Mouse (Mus musculus): ENCODE results near the gene Tnnt1. TPM values are rescaled to one million over a fixed set of nuclear protein-coding genes. Genes with fewer than 3 reads are reported as not detected.

Gene Tnnt1
- polyA plus RNA-seq, 1 experiment from 2014 or later: 18.6 TPM

GRCm38 (mm10) chr7:4513236-4513635 lies 2.9 kb downstream of the Tnnt1 start:
- no peaks in the 10 kb centered on the region for H3K27me3 ChIP-seq (replicated peaks; ENCODE audit: control insufficient read depth, insufficient read depth, low read length)

GRCm38 (mm10) chr7:4511489-4512224 lies 4.5 kb downstream of the Tnnt1 start:
- Histone ChIP-seq H3K9ac (ENCODE audit: low read length) (no peak overlapping the region), H3K27ac (ENCODE audit: low read depth) (no peak overlapping the region), H3K4me1 (replicated peaks; ENCODE audit: control insufficient read depth, insufficient read depth, low read length) (peaks cover 24% of the 10 kb centered on the region), H3K4me2 (ENCODE audit: low read length) (no peak overlapping the region), H3K27me3 (replicated peaks; ENCODE audit: control insufficient read depth, insufficient read depth, low read length) (no peaks in the 10 kb centered on the region), H3K4me3 (ENCODE audit: low read depth, low read length) (no peak overlapping the region), H3K36me3 (ENCODE audit: control insufficient read depth, insufficient read depth, low read length) (no peaks in the 10 kb centered on the region), H3K9me3 (ENCODE audit: control insufficient read depth, low read length) (no peaks in the 10 kb centered on the region)
- DNase-seq (ENCODE audit: low spot score) (no peak), ATAC-seq (replicated peaks; ENCODE audit: low FRiP score, low TSS enrichment, low read depth) (no peak)
- WGBS: 75% methylated on average over 8 of the region's 8 CpGs

More at GRCm38 (mm10) chr7:4513236-4513635, 2.9 kb downstream of the Tnnt1 start:
- Histone ChIP-seq H3K9ac (ENCODE audit: low read length) (no peak overlapping the region), H3K4me3 (ENCODE audit: low read depth, low read length) (no peak overlapping the region), H3K27ac (ENCODE audit: low read depth) (no peak overlapping the region; the same call in 1 of the 2 replicates), H3K36me3 (ENCODE audit: control insufficient read depth, insufficient read depth, low read length) (no peaks in the 10 kb centered on the region), H3K4me2 (ENCODE audit: low read length) (peak overlapping the region; percentile 11; the same call in 1 of the 2 replicates), H3K9me3 (ENCODE audit: control insufficient read depth, low read length) (no peaks in the 10 kb centered on the region), H3K4me1 (replicated peaks; ENCODE audit: control insufficient read depth, insufficient read depth, low read length) (peaks cover 26% of the 10 kb centered on the region)
- DNase-seq (ENCODE audit: low spot score) (no peak), ATAC-seq (replicated peaks; ENCODE audit: low FRiP score, low TSS enrichment, low read depth) (no peak)
- WGBS: 31% methylated on average over 13 of the region's 13 CpGs

GRCm38 (mm10) chr7:4509863-4510608 lies 6.1 kb downstream of the Tnnt1 start:
- H3K4me3 ChIP-seq (ENCODE audit: low read depth, low read length): no peak overlapping the region
- H3K36me3 ChIP-seq (ENCODE audit: control insufficient read depth, insufficient read depth, low read length): no peaks in the 10 kb centered on the region
- H3K9me3 ChIP-seq (ENCODE audit: control insufficient read depth, low read length): no peaks in the 10 kb centered on the region
- ATAC-seq (replicated peaks; ENCODE audit: low FRiP score, low TSS enrichment, low read depth): peak; percentile 53
- DNase-seq (ENCODE audit: low spot score): peak; percentile 84
- H3K27ac ChIP-seq (ENCODE audit: low read depth): no peak overlapping the region
- H3K9ac ChIP-seq (ENCODE audit: low read length): no peak overlapping the region
- H3K27me3 ChIP-seq (replicated peaks; ENCODE audit: control insufficient read depth, insufficient read depth, low read length): no peaks in the 10 kb centered on the region
- H3K4me1 ChIP-seq (replicated peaks; ENCODE audit: control insufficient read depth, insufficient read depth, low read length): peaks cover 13% of the 10 kb centered on the region; the same call in 1 of the 2 replicates
- 20% methylated on average over 24 of the region's 24 CpGs for WGBS
- peak overlapping the region; percentile 28 for H3K4me2 ChIP-seq (ENCODE audit: low read length)

GRCm38 (mm10) chr7:4508739-4509116 lies 7.5 kb downstream of the Tnnt1 start:
- Histone ChIP-seq H3K36me3 (ENCODE audit: control insufficient read depth, insufficient read depth, low read length) (no peaks in the 10 kb centered on the region), H3K4me3 (ENCODE audit: low read depth, low read length) (no peak overlapping the region), H3K9ac (ENCODE audit: low read length) (no peak overlapping the region), H3K4me1 (replicated peaks; ENCODE audit: control insufficient read depth, insufficient read depth, low read length) (peaks cover 5% of the 10 kb centered on the region; the same call in 1 of the 2 replicates), H3K4me2 (ENCODE audit: low read length) (no peak overlapping the region), H3K9me3 (ENCODE audit: control insufficient read depth, low read length) (no peaks in the 10 kb centered on the region), H3K27ac (ENCODE audit: low read depth) (no peak overlapping the region), H3K27me3 (replicated peaks; ENCODE audit: control insufficient read depth, insufficient read depth, low read length) (no peaks in the 10 kb centered on the region)
- ATAC-seq (replicated peaks; ENCODE audit: low FRiP score, low TSS enrichment, low read depth) (no peak), DNase-seq (ENCODE audit: low spot score) (no peak)
- 94% methylated on average over 8 of the region's 8 CpGs for WGBS

GRCm38 (mm10) chr7:4508062-4508738 lies 8.0 kb downstream of the Tnnt1 start:
- H3K27ac ChIP-seq (ENCODE audit: low read depth): no peak overlapping the region
- no peak overlapping the region for H3K4me3 ChIP-seq (ENCODE audit: low read depth, low read length)
- H3K4me2 ChIP-seq (ENCODE audit: low read length): no peak overlapping the region
- WGBS: 75% methylated on average over 13 of the region's 32 CpGs
- no peak for DNase-seq (ENCODE audit: low spot score)
- H3K9ac ChIP-seq (ENCODE audit: low read length): no peak overlapping the region
- peaks cover 4% of the 10 kb centered on the region; the same call in 1 of the 2 replicates for H3K4me1 ChIP-seq (replicated peaks; ENCODE audit: control insufficient read depth, insufficient read depth, low read length)
- no peaks in the 10 kb centered on the region for H3K36me3 ChIP-seq (ENCODE audit: control insufficient read depth, insufficient read depth, low read length)
- no peak for ATAC-seq (replicated peaks; ENCODE audit: low FRiP score, low TSS enrichment, low read depth)
- no peaks in the 10 kb centered on the region for H3K9me3 ChIP-seq (ENCODE audit: control insufficient read depth, low read length)
- H3K27me3 ChIP-seq (replicated peaks; ENCODE audit: control insufficient read depth, insufficient read depth, low read length): no peaks in the 10 kb centered on the region

GRCm38 (mm10) chr7:4507220-4507619 lies 9.0 kb downstream of the Tnnt1 start:
- Histone ChIP-seq H3K9ac (ENCODE audit: low read length) (no peak overlapping the region), H3K4me2 (ENCODE audit: low read length) (no peak overlapping the region), H3K4me3 (ENCODE audit: low read depth, low read length) (no peak overlapping the region), H3K4me1 (replicated peaks; ENCODE audit: control insufficient read depth, insufficient read depth, low read length) (peaks cover 4% of the 10 kb centered on the region; the same call in 1 of the 2 replicates), H3K36me3 (ENCODE audit: control insufficient read depth, insufficient read depth, low read length) (no peaks in the 10 kb centered on the region), H3K27me3 (replicated peaks; ENCODE audit: control insufficient read depth, insufficient read depth, low read length) (no peaks in the 10 kb centered on the region), H3K27ac (ENCODE audit: low read depth) (no peak overlapping the region), H3K9me3 (ENCODE audit: control insufficient read depth, low read length) (no peaks in the 10 kb centered on the region)
- ATAC-seq (replicated peaks; ENCODE audit: low FRiP score, low TSS enrichment, low read depth) (no peak), DNase-seq (ENCODE audit: low spot score) (no peak)
- 60% methylated on average over 3 of the region's 4 CpGs for WGBS

GRCm38 (mm10) chr7:4504646-4505435 lies 11.3 kb downstream of the Tnnt1 start:
- ATAC-seq (replicated peaks; ENCODE audit: low FRiP score, low TSS enrichment, low read depth) (no peak), DNase-seq (ENCODE audit: low spot score) (no peak)
- H3K4me1 ChIP-seq (replicated peaks; ENCODE audit: control insufficient read depth, insufficient read depth, low read length): peaks cover 9% of the 10 kb centered on the region
- no peaks in the 10 kb centered on the region for H3K9me3 ChIP-seq (ENCODE audit: control insufficient read depth, low read length)
- no peak overlapping the region for H3K27ac ChIP-seq (ENCODE audit: low read depth)
- H3K36me3 ChIP-seq (ENCODE audit: control insufficient read depth, insufficient read depth, low read length): no peaks in the 10 kb centered on the region
- WGBS: 59% methylated on average over 11 of the region's 11 CpGs
- H3K4me2 ChIP-seq (ENCODE audit: low read length): no peak overlapping the region
- no peaks in the 10 kb centered on the region for H3K27me3 ChIP-seq (replicated peaks; ENCODE audit: control insufficient read depth, insufficient read depth, low read length)
- H3K9ac ChIP-seq (ENCODE audit: low read length): no peak overlapping the region
- no peak overlapping the region for H3K4me3 ChIP-seq (ENCODE audit: low read depth, low read length)

- H3K27me3 ChIP-seq (replicated peaks; ENCODE audit: control insufficient read depth, insufficient read depth, low read length): no peaks in the 10 kb centered on the region
- 84% methylated on average over 5 of the region's 5 CpGs for WGBS
- peaks cover 17% of the 10 kb centered on the region for H3K4me1 ChIP-seq (replicated peaks; ENCODE audit: control insufficient read depth, insufficient read depth, low read length)
- no peak overlapping the region for H3K4me3 ChIP-seq (ENCODE audit: low read depth, low read length)
- no peaks in the 10 kb centered on the region for H3K36me3 ChIP-seq (ENCODE audit: control insufficient read depth, insufficient read depth, low read length)
- no peak overlapping the region for H3K9ac ChIP-seq (ENCODE audit: low read length)
- DNase-seq (ENCODE audit: low spot score) (no peak), ATAC-seq (replicated peaks; ENCODE audit: low FRiP score, low TSS enrichment, low read depth) (no peak)
- no peak overlapping the region for H3K27ac ChIP-seq (ENCODE audit: low read depth)
- H3K9me3 ChIP-seq (ENCODE audit: control insufficient read depth, low read length): no peaks in the 10 kb centered on the region
- no peak overlapping the region for H3K4me2 ChIP-seq (ENCODE audit: low read length)
Observed at GRCm38 (mm10) chr7:4503858-4504257, 12.3 kb downstream of the Tnnt1 start.

All from intestine, embryonic 14.5 days (tissue).